In genomic region chr9:41889568-41890272, GRCm38 (mm10) we compare ENCODE assay signal across 9 mouse cellular contexts.
DNase-seq lines count a peak whose midpoint lies in the region; ATAC-seq and TF ChIP-seq lines count a peak whose summit lies in the region.
"Had no signal": no experiment of that assay in that cellular context is flagged by ENCODE, and none has a peak within 500 bp of the region (broad histone marks: within the 10 kb centered on the region; RNA-seq: fewer than 3 reads in every experiment).

No protein-coding gene starts in this region.

- H3K4me3 ChIP-seq in intestine, postnatal 0 days (ENCODE audit: low read depth, low read length) = peak overlapping the region; percentile 27
- H3K4me3 ChIP-seq in neural tube, embryonic 15.5 days (replicated peaks) = peak overlapping the region; percentile 29
- H3K4me3 ChIP-seq: megakaryocyte, embryonic 14.5 days had no signal

- H3K4me2 ChIP-seq in intestine, postnatal 0 days (replicated peaks; ENCODE audit: low read depth) = peak overlapping the region; percentile 63
- peak overlapping the region; percentile 61 for H3K4me2 ChIP-seq in neural tube, embryonic 15.5 days

- H3K4me1 ChIP-seq in intestine, postnatal 0 days (replicated peaks; ENCODE audit: control insufficient read depth, insufficient read depth, low read length) = 0 out of 2 replicates have a peak, but pooled peaks cover 3% of the 10 kb centered on the region
- H3K4me1 ChIP-seq in neural tube, embryonic 15.5 days = peaks cover 33% of the 10 kb centered on the region
- H3K4me1 ChIP-seq: megakaryocyte, embryonic 14.5 days had no signal

- no peaks in the 10 kb centered on the region for H3K27me3 ChIP-seq in intestine, postnatal 0 days (replicated peaks; ENCODE audit: control insufficient read depth, insufficient read depth, low read length)
- H3K27me3 ChIP-seq in neural tube, embryonic 15.5 days (replicated peaks) = no peaks in the 10 kb centered on the region

- no peaks in the 10 kb centered on the region for H3K36me3 ChIP-seq in intestine, postnatal 0 days (ENCODE audit: control insufficient read depth, insufficient read depth)
- no peaks in the 10 kb centered on the region for H3K36me3 ChIP-seq in neural tube, embryonic 15.5 days

- peak overlapping the region; percentile 26; the same call in 1 of the 2 replicates for H3K9ac ChIP-seq in intestine, postnatal 0 days (ENCODE audit: low read depth, low read length)
- peak overlapping the region; percentile 49 for H3K9ac ChIP-seq in neural tube, embryonic 15.5 days (replicated peaks)

- DNase-seq in adrenal gland, postnatal 14 days = peak; percentile 41
- DNase-seq in adrenal gland, postnatal 36 days = no peak
- peak; percentile 55 for DNase-seq in lung, postnatal 10 days
- no peak for DNase-seq in lung, postnatal 14 days
- DNase-seq in cerebellum, adult 9-11 months = no peak
- no peak for DNase-seq in urinary bladder, postnatal 14 days (ENCODE audit: low spot score)

- no peak for TF ChIP-seq CTCF in intestine, postnatal 0 days (IDR thresholded peaks at IDR 0.05; ENCODE audit: low read depth)

- no peaks in the 10 kb centered on the region for H3K9me3 ChIP-seq in intestine, postnatal 0 days (ENCODE audit: control insufficient read depth)
- H3K9me3 ChIP-seq in neural tube, embryonic 15.5 days (replicated peaks) = no peaks in the 10 kb centered on the region

- no peak overlapping the region for H3K27ac ChIP-seq in intestine, postnatal 0 days (ENCODE audit: low read depth, low read length)
- H3K27ac ChIP-seq in neural tube, embryonic 15.5 days (replicated peaks) = peak overlapping the region; percentile 97

- WGBS in intestine, postnatal 0 days = 45% methylated on average over 12 of the region's 12 CpGs
- WGBS in neural tube, embryonic 15.5 days = 36% methylated on average over 12 of the region's 12 CpGs

- 0 out of 2 replicates have a peak, but pooled peaks have one; percentile 27 for ATAC-seq in intestine, postnatal 0 days
- ATAC-seq in neural tube, embryonic 15.5 days (ENCODE audit: low FRiP score) = peak; percentile 65

Comparison
In these comparisons a context has a peak if more than half of its experiments do, and no peak if none do; other contexts are left out.
1. DNase-seq: peak in adrenal gland, postnatal 14 days (single experiment) and lung, postnatal 10 days (single experiment); none in adrenal gland, postnatal 36 days (0 of 2), lung, postnatal 14 days (single experiment), cerebellum, adult 9-11 months (single experiment) and urinary bladder, postnatal 14 days (single experiment).